Mouse (Mus musculus): ENCODE measurements at regions not wholly inside any gene's neighbourhood (a gene's known extent, or its start where the extent isn't known, plus 50 kb on each side); places are given as distances from the start of the nearest gene placed in this dataset.

DNA sequence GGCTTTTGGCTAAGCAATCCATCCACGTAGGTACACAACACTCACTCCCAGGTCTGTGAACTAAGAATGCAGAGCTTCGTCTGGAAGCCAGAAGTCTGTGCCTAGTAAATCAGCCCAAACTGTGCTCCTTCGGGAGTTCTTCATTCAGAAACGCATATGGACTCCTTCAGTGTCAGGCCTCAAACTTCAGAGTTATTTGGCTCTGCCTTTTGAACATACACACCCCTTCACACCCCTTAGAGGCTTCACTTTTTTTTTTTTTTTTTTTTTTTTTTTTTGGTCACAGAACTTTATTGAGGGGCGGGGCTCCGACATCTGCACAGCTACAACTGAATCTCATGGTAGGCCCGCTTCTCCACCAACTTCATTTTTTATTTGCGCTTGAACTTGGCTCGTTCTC, 120.1 kb upstream of the Gm37988 start:
- DNase-seq: no peak

DNA sequence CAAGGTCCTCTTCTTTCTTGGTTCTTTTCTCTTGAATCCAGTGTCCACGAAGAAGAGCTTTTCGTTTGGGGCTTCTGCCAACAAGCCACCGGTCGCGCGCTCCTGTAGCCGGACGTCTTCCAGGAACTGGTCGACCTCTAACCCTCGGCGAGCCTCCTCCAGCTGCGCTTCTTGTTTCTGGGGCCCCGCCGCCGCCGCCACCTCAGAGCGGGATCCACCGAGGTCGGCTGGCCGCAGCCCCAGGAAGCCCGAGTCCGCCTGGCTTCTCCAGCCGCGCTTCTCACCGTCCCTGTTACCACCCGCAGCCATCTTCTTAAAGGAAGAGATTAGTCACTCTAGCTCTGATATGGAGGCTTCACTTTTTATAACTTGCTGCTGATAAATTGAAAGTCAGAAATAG, 118.6 kb upstream of the Gm37988 start:
- no peak for DNase-seq

DNA sequence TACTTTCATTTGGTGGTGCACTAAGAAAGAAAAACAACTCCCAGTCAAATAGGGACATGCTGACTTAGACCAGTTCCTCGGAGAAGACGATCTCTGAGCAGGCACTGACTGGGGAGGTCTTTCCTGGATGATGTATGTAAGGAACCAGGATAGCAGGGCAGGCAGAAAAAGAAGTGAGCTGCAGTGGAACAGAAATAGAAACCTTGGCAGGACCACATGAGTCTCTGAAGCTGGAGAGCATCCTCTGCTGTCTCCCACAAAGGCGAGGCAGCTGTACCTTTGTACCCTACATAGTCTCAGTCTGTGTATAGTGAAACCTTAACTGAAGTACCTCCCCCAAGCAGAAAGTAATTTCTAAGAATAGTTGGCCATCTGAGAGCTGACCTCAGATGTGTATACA, 104.4 kb upstream of the Gm37988 start:
- DNase-seq: no peak

DNA sequence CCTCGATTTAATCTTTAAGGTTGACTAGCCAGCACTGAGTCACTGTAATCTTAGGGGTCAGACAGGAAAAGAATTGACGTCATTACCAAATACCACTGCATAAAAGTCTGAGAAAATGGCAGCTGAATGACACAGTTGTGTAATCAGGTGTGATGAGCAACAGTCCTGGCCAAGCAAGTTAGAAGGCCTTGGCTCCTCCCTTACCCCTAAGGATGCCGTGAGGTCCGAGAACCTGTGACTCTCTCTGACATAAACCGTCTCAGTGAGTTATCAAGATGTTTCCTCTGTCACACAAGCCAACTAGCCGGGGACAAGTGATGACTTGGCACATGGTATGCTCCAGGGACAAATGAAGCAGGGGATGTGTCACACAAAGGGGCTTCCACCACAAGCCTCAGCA, 101.5 kb upstream of the Gm37988 start:
- no peak for DNase-seq

DNA sequence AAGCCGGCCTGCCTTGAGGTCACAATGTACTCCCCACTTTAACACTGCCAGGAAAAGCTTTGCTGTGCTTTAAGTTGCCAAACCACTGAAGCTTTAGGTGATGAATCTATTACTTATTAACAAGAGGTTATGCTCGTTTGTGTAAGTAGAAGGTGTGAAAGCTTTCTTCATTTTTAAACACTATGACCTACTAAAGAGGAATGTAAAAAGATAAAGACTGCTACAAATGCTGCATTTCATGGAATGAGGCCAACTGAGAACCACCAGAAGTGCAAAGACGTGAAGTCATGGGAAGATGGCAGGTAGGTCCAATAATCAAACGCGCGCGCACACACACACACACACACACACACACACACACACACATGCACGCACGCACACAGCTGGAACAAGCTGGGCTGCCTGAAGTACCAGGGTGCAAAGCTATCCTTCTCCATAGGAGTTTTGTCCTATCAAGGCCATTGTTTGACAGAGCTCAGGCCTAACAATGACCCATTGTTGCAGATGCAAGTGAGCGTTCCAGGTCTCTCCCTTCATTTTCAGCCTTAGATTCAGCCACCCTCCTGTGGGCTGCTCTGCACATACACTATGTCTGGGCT, 85.3 kb upstream of the Gm37988 start:
- no peak for DNase-seq
